Mouse (Mus musculus): ENCODE data around the gene Vmn1r31. TPM values are rescaled to one million over a fixed set of nuclear protein-coding genes. Genes with fewer than 3 reads are reported as not detected.

Gene Vmn1r31
- not detected for total RNA-seq (2021)

DNA sequence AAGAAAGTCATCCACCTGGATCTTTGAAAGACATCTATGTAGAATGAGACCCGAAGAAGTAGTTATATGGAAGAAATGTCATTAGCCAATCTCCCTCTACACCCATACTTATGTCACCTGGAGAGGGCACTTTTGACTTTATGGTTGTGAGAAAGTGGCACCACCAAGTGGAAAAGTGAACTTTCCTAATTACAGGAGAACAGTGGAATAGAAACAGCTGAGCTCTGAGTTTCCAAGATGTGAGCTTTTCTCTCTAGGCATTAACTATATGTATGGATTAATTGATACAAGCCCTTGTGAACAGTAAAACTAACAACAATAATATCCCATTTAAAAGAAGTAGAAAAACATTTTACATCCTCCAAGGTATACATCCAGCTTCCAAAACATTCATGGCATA is at the start of gene Vmn1r31:
Gene Vmn1r31 (minus strand): TSS at position 101 of the 400 bp plus-strand sequence.
- DNase-seq, result no peak

DNA sequence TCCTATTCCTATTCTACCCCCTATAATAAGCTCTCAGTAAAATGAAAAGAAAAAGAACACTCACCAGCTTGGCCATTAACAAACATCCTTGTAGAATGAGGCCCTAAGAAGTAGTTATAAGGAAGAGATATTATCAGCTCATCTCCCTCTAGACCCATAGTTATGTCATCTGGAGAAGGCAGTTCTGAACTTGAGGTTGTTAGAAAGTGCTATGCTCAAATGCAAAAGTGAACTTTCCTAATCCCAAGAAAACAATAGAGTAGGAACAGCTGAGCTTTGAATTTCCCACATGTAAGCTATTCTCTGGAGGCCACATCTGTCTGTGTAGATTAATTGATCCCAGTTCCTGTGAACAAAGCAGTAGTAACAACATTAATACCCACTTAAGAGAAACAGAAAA is 31.8 kb downstream of the Vmn1r31 start, which contains the start of gene Vmn1r30:
Gene Vmn1r30 (minus strand): TSS at position 101 of the 400 bp plus-strand sequence.
- no peak for DNase-seq

Other genes starting within 250 kb of the Vmn1r31 start
- not detected for gene Vmn1r28, start 213.3 kb downstream of the Vmn1r31 start, total RNA-seq (2021)
- gene Vmn1r29, start 173.8 kb downstream of the Vmn1r31 start, total RNA-seq (2021), result not detected
- not detected for gene Vmn1r30, start 31.9 kb downstream of the Vmn1r31 start, total RNA-seq (2021)
- 10 to 100 TPM; 42.0 to 51.8 TPM for gene Abcg2, start 109.2 kb upstream of the Vmn1r31 start, total RNA-seq (2021)

Data from heart, postnatal 4 days (tissue).